ENCODE assay signal across 12 mouse cellular contexts in the genomic region with DNA sequence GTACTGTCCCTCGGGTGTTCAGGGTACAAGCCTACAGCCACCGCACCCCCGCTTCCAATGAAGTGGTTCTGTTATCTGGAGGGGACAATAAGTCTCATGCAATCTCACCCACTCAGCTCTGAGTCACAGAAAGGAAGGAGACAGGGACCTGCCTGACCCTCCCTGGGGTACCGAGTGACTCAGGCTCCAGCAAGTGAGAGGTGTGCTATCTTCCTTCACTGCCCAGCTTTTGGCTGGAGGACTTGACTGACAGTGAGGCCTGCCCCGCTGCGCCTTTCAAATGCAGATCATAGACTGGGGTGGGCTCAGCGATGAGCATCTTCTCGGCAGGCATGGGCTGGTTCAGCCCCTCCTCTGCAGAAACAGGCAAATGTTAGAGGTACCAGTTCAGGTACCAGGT. TPM values are rescaled to one million over a fixed set of nuclear protein-coding genes. Genes with fewer than 3 reads are reported as not detected.
DNase-seq lines count a peak whose midpoint lies in the region; TF ChIP-seq lines count a peak whose summit lies in the region.
"Had no signal": no experiment of that assay in that cellular context is flagged by ENCODE, and none has a peak within 500 bp of the region (broad histone marks: within the 10 kb centered on the region; RNA-seq: fewer than 3 reads in every experiment).

No protein-coding gene starts in this region.

- DNase-seq in gastrocnemius, adult 2 months, result no peak
- no peak for DNase-seq in gastrocnemius, postnatal 4 days (ENCODE audit: low spot score in 2 of 2)
- DNase-seq in 3T3-L1 (ENCODE audit: low read depth, low spot score) (peak; percentile 72), liver (peak; percentile 39)
- DNase-seq in Muller cell, postnatal 12 days (ENCODE audit: inconsistent ontology term), result peak; percentile 69
- DNase-seq in embryo, embryonic 11 days, result no peak
- DNase-seq in layer of hippocampus, adult 11-12 months (ENCODE audit: low spot score), result no peak
- DNase-seq in frontal cortex, postnatal 36 days (ENCODE audit: low spot score in 2 of 2), result no peak
- DNase-seq: cerebellum, postnatal 36 days; kidney, adult 9 months had no signal

- peak overlapping the region; percentile 44 for H3K27ac ChIP-seq in gastrocnemius, adult 2 months
- H3K27ac ChIP-seq: left cerebral cortex, adult 2 months; lung, embryonic 15.5 days had no signal

- no peak for TF ChIP-seq CTCF in gastrocnemius, adult 2 months (IDR thresholded peaks at IDR 0.05)

- H3K4me3 ChIP-seq in gastrocnemius, adult 2 months, result no peak overlapping the region
- H3K4me3 ChIP-seq: left cerebral cortex, adult 2 months; lung, embryonic 15.5 days had no signal

- intact Hi-C loops in gastrocnemius, adult 2 months (cut with DNase I), result no loop called here

RNA-seq across cellular contexts. Expression of gene Tpst2, which starts 18.7 kb away (rescaled TPM):
- total RNA-seq in gastrocnemius, adult 2 months (2021), result 10 to 100 TPM; 12.6 to 25.4 TPM
- total RNA-seq in gastrocnemius, postnatal 4 days (2021), result 10 to 100 TPM; 25.4 to 26.2 TPM

RNA-seq across cellular contexts. Expression of gene Tfip11, which starts 31.0 kb away (rescaled TPM):
- total RNA-seq in gastrocnemius, adult 2 months (2021), result 10 to 100 TPM; 10.6 to 15.5 TPM
- 10 to 100 TPM; 20.4 to 21.0 TPM for total RNA-seq in gastrocnemius, postnatal 4 days (2021)

RNA-seq across cellular contexts. Expression of gene Crybb1, which starts 39.5 kb away (rescaled TPM):
- total RNA-seq in gastrocnemius, adult 2 months (2021), result 1 to 10 TPM; 1.6 to 3.7 TPM
- total RNA-seq in gastrocnemius, postnatal 4 days (2021), result under 1 TPM; 0.64 to 0.70 TPM

RNA-seq across cellular contexts. Expression of gene Cryba4, which starts 42.8 kb away (rescaled TPM):
- total RNA-seq in gastrocnemius, adult 2 months (2021), result under 1 TPM in 1 of 2 experiments, not detected in 1; 0.86 TPM
- under 1 TPM; 0.91 to 0.98 TPM for total RNA-seq in gastrocnemius, postnatal 4 days (2021)

RNA-seq across cellular contexts. Expression of gene Srrd, which starts 47.7 kb away (rescaled TPM):
- 1 to 10 TPM; 4.2 to 5.6 TPM for total RNA-seq in gastrocnemius, adult 2 months (2021)
- total RNA-seq in gastrocnemius, postnatal 4 days (2021), result 1 to 10 TPM; 7.1 to 8.3 TPM

Comparison
In these comparisons a context has a peak if more than half of its experiments do, and no peak if none do; other contexts are left out.
1. DNase-seq: peak in 3T3-L1 (single experiment), Muller cell, postnatal 12 days (single experiment) and liver (single experiment); none in gastrocnemius, adult 2 months (single experiment), gastrocnemius, postnatal 4 days (0 of 2), embryo, embryonic 11 days (single experiment), layer of hippocampus, adult 11-12 months (single experiment) and frontal cortex, postnatal 36 days (0 of 2).